Mouse (Mus musculus): ENCODE data around the gene Ube2m. TPM values are rescaled to one million over a fixed set of nuclear protein-coding genes. Genes with fewer than 3 reads are reported as not detected.

The Ube2m gene
- polyA plus RNA-seq, 1 experiment from 2014 or later: 107 TPM

DNA sequence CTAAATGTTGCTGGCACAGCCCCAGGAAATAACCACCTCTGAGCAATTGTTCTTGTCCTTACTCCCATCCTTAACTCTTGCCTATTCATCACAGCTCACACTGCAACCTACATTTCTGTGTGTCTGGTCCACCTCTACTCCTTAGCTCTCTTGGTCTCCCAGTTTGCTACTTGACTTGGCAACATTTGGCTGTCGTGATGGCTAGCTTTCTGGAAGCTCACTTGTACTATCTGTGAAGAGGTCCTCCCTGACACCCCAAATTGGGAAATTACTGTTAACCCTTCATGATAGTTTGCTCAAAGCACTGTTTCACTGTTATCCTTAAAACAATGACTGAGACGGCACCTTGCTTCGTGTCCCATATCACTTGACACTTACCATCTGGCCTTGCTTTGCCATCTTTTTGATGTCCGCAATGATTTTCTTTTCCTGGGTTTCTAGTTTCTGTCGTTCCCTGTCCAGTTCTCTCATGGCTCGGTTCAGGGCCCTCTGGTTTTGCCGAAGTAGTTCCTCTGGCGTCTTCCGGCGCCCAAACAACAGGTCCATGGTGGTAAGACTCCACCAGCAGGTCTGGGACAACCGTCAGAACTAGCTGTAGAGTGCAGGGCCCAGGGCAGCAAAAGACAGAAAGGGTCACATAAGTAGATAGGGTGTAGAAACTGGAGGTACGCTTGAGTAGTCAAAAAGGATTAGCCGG is 4.5 kb downstream of the Ube2m start:
- no peak for ATAC-seq (ENCODE audit: insufficient read depth, low FRiP score, low read depth)
- Histone ChIP-seq H3K9me3 (no peaks in the 10 kb centered on the region), H3K4me2 (peak overlapping the region; percentile 80), H3K36me3 (peaks cover 54% of the 10 kb centered on the region), H3K27ac (peak overlapping the region; percentile 93), H3K4me1 (peaks cover 29% of the 10 kb centered on the region), H3K4me3 (replicated peaks) (peak overlapping the region; percentile 62), H3K27me3 (replicated peaks) (no peaks in the 10 kb centered on the region), H3K9ac (peak overlapping the region; percentile 64)
- WGBS: 38% methylated on average over 13 of the region's 13 CpGs

GRCm38 (mm10) chr7:13032541-13032940 is 5.5 kb downstream of the Ube2m start:
- no peak for ATAC-seq (ENCODE audit: insufficient read depth, low FRiP score, low read depth)
- H3K4me1 ChIP-seq: peaks cover 29% of the 10 kb centered on the region
- no peaks in the 10 kb centered on the region for H3K27me3 ChIP-seq (replicated peaks)
- WGBS: 92% methylated on average over 7 of the region's 7 CpGs
- H3K4me3 ChIP-seq (replicated peaks): no peak overlapping the region; the same call in 1 of the 2 replicates
- H3K9ac ChIP-seq: no peak overlapping the region
- H3K4me2 ChIP-seq: no peak overlapping the region
- peaks cover 65% of the 10 kb centered on the region for H3K36me3 ChIP-seq
- H3K27ac ChIP-seq: no peak overlapping the region
- no peaks in the 10 kb centered on the region for H3K9me3 ChIP-seq

DNA sequence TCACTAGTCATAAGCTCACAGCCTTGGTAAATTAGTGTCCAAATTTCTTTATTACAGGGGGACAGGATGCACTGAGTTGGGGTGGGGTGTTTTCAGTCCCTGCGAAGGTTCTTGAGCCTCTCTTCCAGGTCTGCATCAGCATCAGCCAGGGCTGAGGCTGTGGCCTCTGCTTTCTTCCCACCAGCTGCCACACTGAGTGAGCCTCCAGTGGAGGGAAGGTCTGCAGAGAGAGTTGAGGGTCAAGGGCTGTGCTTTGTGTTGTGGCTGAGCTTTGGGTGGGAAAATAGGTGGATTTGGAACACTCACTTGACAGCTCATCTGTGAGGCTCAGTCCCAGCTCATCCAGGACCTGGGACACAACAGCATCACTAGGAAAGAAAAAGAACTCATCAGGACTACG is 6.1 kb downstream of the Ube2m start:
- ATAC-seq (ENCODE audit: insufficient read depth, low FRiP score, low read depth): no peak
- Histone ChIP-seq H3K4me3 (replicated peaks) (no peak overlapping the region), H3K36me3 (peaks cover 71% of the 10 kb centered on the region)

DNA sequence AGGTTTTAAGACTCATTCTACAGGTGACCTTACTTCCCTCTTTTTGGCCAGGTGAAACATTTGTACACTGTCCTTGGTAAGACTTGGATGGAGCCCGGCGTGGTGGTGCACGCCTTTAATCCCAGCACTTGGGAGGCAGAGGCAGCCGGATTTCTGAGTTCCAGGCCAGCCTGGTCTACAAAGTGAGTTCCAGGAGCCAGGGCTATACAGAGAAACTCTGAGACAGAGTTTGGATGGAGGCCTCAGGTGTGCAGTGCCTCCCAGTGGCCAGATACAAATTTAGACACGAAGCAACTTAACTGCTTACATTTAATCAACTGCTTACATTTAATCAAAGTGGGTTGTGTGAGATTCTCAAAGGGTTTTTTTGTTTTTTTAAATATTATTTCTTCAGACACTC is 7.0 kb downstream of the Ube2m start:
- Histone ChIP-seq H3K27ac (no peak overlapping the region), H3K9me3 (no peaks in the 10 kb centered on the region), H3K4me2 (no peak overlapping the region), H3K27me3 (replicated peaks) (no peaks in the 10 kb centered on the region), H3K4me3 (replicated peaks) (no peak overlapping the region), H3K9ac (no peak overlapping the region), H3K36me3 (peaks cover 77% of the 10 kb centered on the region), H3K4me1 (peaks cover 28% of the 10 kb centered on the region)
- 75% methylated on average over 5 of the region's 5 CpGs for WGBS
- no peak for ATAC-seq (ENCODE audit: insufficient read depth, low FRiP score, low read depth)

More for the DNA sequence above, 6.1 kb downstream of the Ube2m start:
- Histone ChIP-seq H3K4me1 (peaks cover 29% of the 10 kb centered on the region), H3K27ac (no peak overlapping the region), H3K9me3 (no peaks in the 10 kb centered on the region), H3K9ac (no peak overlapping the region), H3K27me3 (replicated peaks) (no peaks in the 10 kb centered on the region), H3K4me2 (no peak overlapping the region)
- WGBS: 74% methylated on average over 2 of the region's 2 CpGs

DNA sequence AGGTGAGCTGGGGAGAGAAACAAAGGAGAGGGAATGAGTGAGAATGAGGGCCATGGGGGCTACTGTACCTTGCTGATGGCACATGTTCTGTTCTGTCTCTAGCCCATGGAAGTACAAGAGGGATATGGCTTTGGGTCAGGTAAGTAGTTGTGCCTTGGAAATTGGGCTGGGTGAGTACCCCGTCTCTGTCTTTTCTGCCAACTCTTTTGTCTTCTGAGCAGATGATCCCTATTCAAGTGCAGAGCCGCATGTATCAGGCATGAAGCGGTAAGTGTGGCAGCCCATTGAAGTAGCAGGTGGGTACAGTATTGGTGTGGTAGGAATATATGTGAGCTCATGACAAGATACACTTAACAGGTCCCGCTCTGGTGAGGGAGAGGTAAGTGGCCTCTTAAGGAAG is 9.1 kb downstream of the Ube2m start:
- Histone ChIP-seq H3K27ac (no peak overlapping the region), H3K36me3 (peaks cover 66% of the 10 kb centered on the region)

GRCm38 (mm10) chr7:13025511-13026112 is 12.5 kb downstream of the Ube2m start:
- H3K9me3 ChIP-seq: no peaks in the 10 kb centered on the region
- H3K27me3 ChIP-seq (replicated peaks): no peaks in the 10 kb centered on the region
- H3K4me2 ChIP-seq: peak overlapping the region; percentile 73
- peak overlapping the region; percentile 70 for H3K9ac ChIP-seq
- no peak overlapping the region for H3K27ac ChIP-seq
- WGBS: 25% methylated on average over 4 of the region's 4 CpGs
- H3K4me3 ChIP-seq (replicated peaks): peak overlapping the region; percentile 78
- no peak for ATAC-seq (ENCODE audit: insufficient read depth, low FRiP score, low read depth)
- peaks cover 45% of the 10 kb centered on the region for H3K36me3 ChIP-seq
- H3K4me1 ChIP-seq: peaks cover 14% of the 10 kb centered on the region

More for the DNA sequence above, 9.1 kb downstream of the Ube2m start:
- H3K9me3 ChIP-seq: no peaks in the 10 kb centered on the region
- no peak overlapping the region for H3K4me2 ChIP-seq
- H3K9ac ChIP-seq: no peak overlapping the region
- peaks cover 22% of the 10 kb centered on the region for H3K4me1 ChIP-seq
- WGBS: 92% methylated on average over 4 of the region's 4 CpGs
- no peaks in the 10 kb centered on the region for H3K27me3 ChIP-seq (replicated peaks)
- ATAC-seq (ENCODE audit: insufficient read depth, low FRiP score, low read depth): no peak
- no peak overlapping the region for H3K4me3 ChIP-seq (replicated peaks)

GRCm38 (mm10) chr7:13024805-13025204 is 13.3 kb downstream of the Ube2m start:
- peak; percentile 49 for ATAC-seq (ENCODE audit: insufficient read depth, low FRiP score, low read depth)

GRCm38 (mm10) chr7:13023928-13024731 is 13.9 kb downstream of the Ube2m start:
- Histone ChIP-seq H3K9ac (peak overlapping the region; percentile 70), H3K36me3 (peaks cover 30% of the 10 kb centered on the region), H3K4me1 (peaks cover 14% of the 10 kb centered on the region), H3K27ac (peak overlapping the region; percentile 100), H3K27me3 (replicated peaks) (no peaks in the 10 kb centered on the region), H3K4me3 (replicated peaks) (peak overlapping the region; percentile 78), H3K4me2 (peak overlapping the region; percentile 73), H3K9me3 (no peaks in the 10 kb centered on the region)
- peak; percentile 84 for ATAC-seq (ENCODE audit: insufficient read depth, low FRiP score, low read depth)
- WGBS: under 1% methylated on average over 68 of the region's 95 CpGs

More at GRCm38 (mm10) chr7:13024805-13025204, 13.3 kb downstream of the Ube2m start:
- peak overlapping the region; percentile 70 for H3K9ac ChIP-seq
- H3K27ac ChIP-seq: peak overlapping the region; percentile 100
- H3K4me1 ChIP-seq: peaks cover 14% of the 10 kb centered on the region
- peaks cover 37% of the 10 kb centered on the region for H3K36me3 ChIP-seq
- peak overlapping the region; percentile 73 for H3K4me2 ChIP-seq
- no peaks in the 10 kb centered on the region for H3K9me3 ChIP-seq
- no peaks in the 10 kb centered on the region for H3K27me3 ChIP-seq (replicated peaks)
- 0% methylated on average over 35 of the region's 44 CpGs for WGBS
- H3K4me3 ChIP-seq (replicated peaks): peak overlapping the region; percentile 78

DNA sequence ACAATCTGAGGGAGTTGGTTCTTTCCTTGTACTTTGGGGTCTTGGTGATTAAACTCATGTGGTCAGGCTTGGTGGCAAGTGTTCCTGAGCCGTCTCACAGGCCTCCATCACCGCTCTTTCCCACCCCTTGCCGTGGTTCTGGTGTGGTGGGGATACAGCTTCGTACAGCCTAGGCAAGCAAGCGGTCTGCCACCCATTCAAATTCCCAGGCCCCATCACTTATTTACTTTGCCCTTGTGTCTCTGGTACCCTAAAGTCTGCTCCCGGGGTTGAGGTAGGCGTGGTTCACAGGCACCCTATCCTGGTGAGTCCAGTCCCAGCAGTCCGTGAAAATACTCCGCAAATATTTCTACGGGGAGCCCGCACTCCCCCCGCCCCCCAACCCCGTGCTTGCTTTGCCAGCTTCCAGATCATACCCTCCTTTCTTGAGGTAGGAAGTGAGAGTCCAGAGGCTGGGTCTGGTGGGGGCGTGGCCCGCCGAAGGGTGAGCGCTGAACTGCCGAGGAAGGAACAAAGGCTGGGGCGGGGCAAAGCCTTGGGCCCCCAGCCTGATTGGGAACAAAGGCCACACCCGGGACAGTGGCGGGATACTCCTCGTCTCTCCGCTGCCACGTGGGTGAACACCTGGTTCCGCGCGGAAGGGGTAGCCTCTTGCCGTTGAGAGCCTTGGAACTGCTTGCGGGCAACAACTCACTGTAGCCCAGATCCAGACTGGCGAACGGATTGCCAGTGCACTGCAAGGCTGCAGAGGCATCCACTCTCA is 15.1 kb downstream of the Ube2m start:
- 4% methylated on average over 31 of the region's 31 CpGs for WGBS
- peak overlapping the region; percentile 78 for H3K4me3 ChIP-seq (replicated peaks)
- H3K27me3 ChIP-seq (replicated peaks): no peaks in the 10 kb centered on the region
- no peaks in the 10 kb centered on the region for H3K9me3 ChIP-seq
- peak overlapping the region; percentile 70; the same call in 1 of the 2 replicates for H3K9ac ChIP-seq
- peak overlapping the region; percentile 100 for H3K27ac ChIP-seq
- peak overlapping the region; percentile 73 for H3K4me2 ChIP-seq
- peaks cover 14% of the 10 kb centered on the region for H3K4me1 ChIP-seq
- peaks cover 18% of the 10 kb centered on the region for H3K36me3 ChIP-seq
- ATAC-seq (ENCODE audit: insufficient read depth, low FRiP score, low read depth): peak; percentile 67

DNA sequence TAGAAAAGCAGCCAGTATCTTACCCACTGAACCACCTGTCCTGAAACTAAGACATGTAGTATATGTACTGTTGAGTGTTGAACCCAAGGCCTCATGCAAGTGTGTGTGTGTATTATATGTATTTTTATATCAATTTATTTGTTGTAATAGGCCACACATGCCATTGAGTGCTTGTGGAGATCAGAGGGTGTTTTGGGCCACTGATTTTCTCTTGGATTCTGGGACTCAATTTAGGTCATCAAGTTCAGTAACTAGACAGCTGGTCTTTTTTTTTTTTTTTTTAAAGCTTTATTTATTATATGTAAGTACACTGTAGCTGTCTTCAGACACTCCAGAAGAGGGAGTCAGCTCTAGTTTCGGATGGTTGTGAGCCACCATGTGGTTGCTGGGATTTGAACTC is 22.9 kb downstream of the Ube2m start:
- no peaks in the 10 kb centered on the region for H3K27me3 ChIP-seq (replicated peaks)
- no peak for ATAC-seq (ENCODE audit: insufficient read depth, low FRiP score, low read depth)
- 86% methylated on average over 1 of the region's 1 CpGs for WGBS

DNA sequence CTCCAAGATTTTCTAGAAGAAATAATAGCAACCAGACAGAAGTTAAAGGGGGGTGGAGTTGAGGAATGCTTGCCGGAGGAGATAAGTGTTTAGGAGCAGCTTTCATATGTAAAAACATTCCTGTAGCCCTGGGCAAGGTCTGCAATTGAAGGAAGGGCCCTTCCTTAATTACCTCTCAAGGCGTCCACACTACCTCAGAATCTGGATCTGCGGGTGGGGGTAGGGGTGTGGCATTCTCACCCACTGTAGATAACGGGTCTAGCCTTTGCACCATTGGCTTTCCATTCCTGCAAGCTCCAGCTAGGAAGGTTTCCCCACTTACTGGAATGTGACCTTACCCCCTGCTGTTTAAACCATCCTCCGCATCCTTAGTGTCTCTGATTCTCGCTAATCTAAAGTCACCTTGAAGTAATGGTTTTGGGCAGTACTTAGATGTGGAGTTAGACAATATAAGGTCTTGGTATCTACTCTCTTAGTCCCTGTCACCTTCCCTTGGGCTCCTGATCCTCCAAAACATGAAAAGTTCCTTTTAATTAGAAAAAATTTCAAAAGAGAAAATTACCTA is 23.7 kb downstream of the Ube2m start:
- 48% methylated on average over 6 of the region's 6 CpGs for WGBS
- Histone ChIP-seq H3K4me1 (peaks cover 6% of the 10 kb centered on the region; the same call in 1 of the 2 replicates), H3K36me3 (no peaks in the 10 kb centered on the region)

More for the DNA sequence above, 22.9 kb downstream of the Ube2m start:
- H3K4me3 ChIP-seq (replicated peaks): no peak overlapping the region
- H3K27ac ChIP-seq: no peak overlapping the region
- no peaks in the 10 kb centered on the region for H3K9me3 ChIP-seq
- H3K4me2 ChIP-seq: no peak overlapping the region
- H3K4me1 ChIP-seq: peaks cover 5% of the 10 kb centered on the region; the same call in 1 of the 2 replicates
- no peak overlapping the region for H3K9ac ChIP-seq
- no peaks in the 10 kb centered on the region for H3K36me3 ChIP-seq

More for the DNA sequence above, 23.7 kb downstream of the Ube2m start:
- Histone ChIP-seq H3K4me2 (no peak overlapping the region), H3K9me3 (no peaks in the 10 kb centered on the region), H3K9ac (no peak overlapping the region), H3K4me3 (replicated peaks) (no peak overlapping the region), H3K27me3 (replicated peaks) (no peaks in the 10 kb centered on the region), H3K27ac (no peak overlapping the region)
- ATAC-seq (ENCODE audit: insufficient read depth, low FRiP score, low read depth): no peak
